Mouse (Mus musculus) small intestine, adult 2 months (tissue): ENCODE results near the gene Wdr72. TPM values are rescaled to one million over a fixed set of nuclear protein-coding genes. Genes with fewer than 3 reads are reported as not detected.

ENCODE experiments used
- H3K27ac ChIP-seq: fragments of 200-500 bp; 2 replicates; pipeline ENCODE4 v1.5.1; 2012; ENCODE audit warnings: low read depth, low read length, control low read depth, inconsistent platforms; ENCODE audit not compliant: insufficient read depth
- H3K27me3 ChIP-seq: fragments of 200-500 bp; 2 replicates; pipeline ENCODE4 v1.6.1; 2012; ENCODE audit warnings: mild to moderate bottlenecking, moderate library complexity, low read length, inconsistent platforms; ENCODE audit not compliant: control insufficient read depth, insufficient read depth
- H3K36me3 ChIP-seq: fragments of 200-500 bp; 2 replicates; pipeline ENCODE4 v1.6.1; 2012; ENCODE audit warnings: mild to moderate bottlenecking, low read length, control low read depth, inconsistent platforms; ENCODE audit not compliant: control insufficient read depth, insufficient read depth
- H3K4me1 ChIP-seq: fragments of 200-500 bp; 2 replicates; pipeline ENCODE4 v1.6.1; 2012; ENCODE audit warnings: low read length, inconsistent platforms, mixed read lengths; ENCODE audit not compliant: control insufficient read depth, insufficient read depth, insufficient read length
- H3K4me3 ChIP-seq: fragments of 200-500 bp; 2 replicates; pipeline ENCODE4 v1.5.1; 2012; ENCODE audit warnings: low read depth, mild to moderate bottlenecking, control low read depth, inconsistent platforms, low read length, moderate library complexity
- CTCF ChIP-seq: fragments of 200-500 bp; IDR thresholded peaks from 2 replicates; pipeline ENCODE4 v1.5.1; 2012; ENCODE audit warnings: low read depth, mild to moderate bottlenecking, control low read depth, inconsistent platforms, low read length, moderate library complexity, mixed read lengths; ENCODE audit not compliant: insufficient replicate concordance, insufficient read length; ENCODE audit errors: extremely low read depth
- POLR2A ChIP-seq: fragments of 200-500 bp; IDR thresholded peaks from 2 replicates; pipeline ENCODE4 v1.6.1; 2012; ENCODE audit warnings: low read depth, mild to moderate bottlenecking, control low read depth, inconsistent platforms, low read length, moderate library complexity
- WGBS: fragments of 180-500 bp; shearing (Covaris S2); methylation state at CpG from one replicate; pipeline ENCODE4 v1.1.7; 2018; 5-methylcytosine and 5-hydroxymethylcytosine counted together
- polyA plus RNA-seq: library from polyadenylated mRNA; depleted of rRNA; stranded (reverse); fragments of >200 nt; gene quantifications from 2 replicates; pipeline ENCODE4 v1.2.3, GENCODE M21; 2012

The Wdr72 gene
- polyA plus RNA-seq, 1 experiment: not detected

DNA sequence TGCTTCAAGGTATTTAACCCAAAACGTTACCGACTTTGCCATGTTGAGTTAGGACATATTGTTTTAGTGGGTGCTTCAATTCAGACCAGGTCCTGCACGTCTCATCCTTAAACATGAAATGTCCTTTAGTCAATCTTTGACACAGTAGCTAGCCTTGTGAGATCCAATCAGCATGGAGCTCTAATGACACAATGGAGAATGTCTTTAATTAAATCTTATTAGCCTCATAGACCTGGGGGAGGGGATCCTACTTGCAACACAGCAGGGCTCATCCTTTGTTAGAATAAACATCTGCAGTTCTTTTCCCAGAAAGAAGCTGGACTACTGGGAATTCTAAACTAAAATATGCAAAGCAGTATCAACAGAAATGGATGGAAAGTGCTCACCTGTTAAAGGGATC, 171.9 kb downstream of the Wdr72 start:
- TF ChIP-seq POLR2A (no peak), CTCF (no peak)
- H3K27ac ChIP-seq: no peak overlapping the region
- H3K4me1 ChIP-seq: no peaks in the 10 kb centered on the region
- no peaks in the 10 kb centered on the region for H3K36me3 ChIP-seq
- 49% methylated on average over 3 of the region's 3 CpGs for WGBS
- no peak overlapping the region for H3K4me3 ChIP-seq
- H3K27me3 ChIP-seq: no peaks in the 10 kb centered on the region

DNA sequence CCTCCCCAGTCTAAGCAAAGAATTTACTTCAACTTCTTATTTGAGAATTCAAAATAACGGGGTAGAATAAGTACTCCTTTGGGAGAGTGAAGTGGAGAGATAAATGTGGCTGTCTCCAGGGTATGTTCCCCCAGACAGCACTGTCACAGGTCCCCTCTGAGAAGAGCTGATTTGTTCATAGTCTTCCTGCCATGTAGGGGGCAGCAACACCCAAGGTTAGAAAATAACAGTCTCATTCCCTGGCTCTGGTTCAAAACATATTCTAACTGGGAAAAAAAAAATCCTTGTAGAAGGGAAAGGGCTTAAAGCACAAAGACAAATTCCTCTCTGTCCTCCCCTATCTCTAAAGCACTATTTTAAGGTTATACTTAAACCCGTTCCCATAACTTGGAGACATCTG, 176.1 kb downstream of the Wdr72 start:
- Histone ChIP-seq H3K4me3 (no peak overlapping the region), H3K27me3 (no peaks in the 10 kb centered on the region), H3K4me1 (no peaks in the 10 kb centered on the region), H3K27ac (no peak overlapping the region), H3K36me3 (no peaks in the 10 kb centered on the region)
- 33% methylated on average over 2 of the region's 2 CpGs for WGBS
- TF ChIP-seq POLR2A: no peak

DNA sequence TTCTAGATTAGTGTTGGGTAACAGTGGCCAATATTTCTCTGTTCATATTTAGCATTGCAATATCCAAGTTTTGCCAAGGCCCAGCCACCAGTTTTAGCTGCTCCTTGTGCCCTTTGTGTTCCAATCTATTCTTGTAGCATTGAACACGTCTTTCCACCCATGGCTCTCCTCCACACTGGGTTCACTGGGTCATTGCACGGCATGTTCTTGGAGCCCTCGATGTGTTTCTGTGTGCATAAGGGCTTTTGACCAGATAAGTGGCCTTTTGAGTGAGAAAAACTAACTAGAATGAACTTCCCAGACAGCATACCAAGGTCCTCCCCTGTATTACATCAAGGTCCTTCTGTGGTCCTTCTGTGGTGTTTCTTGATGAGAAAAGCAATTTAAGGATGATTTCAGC, 184.3 kb downstream of the Wdr72 start:
- 61% methylated on average over 3 of the region's 3 CpGs for whole genome bisulfite sequencing
- no peaks in the 10 kb centered on the region for H3K4me1 ChIP-seq
- no peaks in the 10 kb centered on the region for H3K27me3 ChIP-seq
- H3K36me3 ChIP-seq: no peaks in the 10 kb centered on the region
- no peak overlapping the region for H3K4me3 ChIP-seq
- no peak overlapping the region for H3K27ac ChIP-seq
- no peak for TF ChIP-seq CTCF
- no peak for TF ChIP-seq POLR2A

DNA sequence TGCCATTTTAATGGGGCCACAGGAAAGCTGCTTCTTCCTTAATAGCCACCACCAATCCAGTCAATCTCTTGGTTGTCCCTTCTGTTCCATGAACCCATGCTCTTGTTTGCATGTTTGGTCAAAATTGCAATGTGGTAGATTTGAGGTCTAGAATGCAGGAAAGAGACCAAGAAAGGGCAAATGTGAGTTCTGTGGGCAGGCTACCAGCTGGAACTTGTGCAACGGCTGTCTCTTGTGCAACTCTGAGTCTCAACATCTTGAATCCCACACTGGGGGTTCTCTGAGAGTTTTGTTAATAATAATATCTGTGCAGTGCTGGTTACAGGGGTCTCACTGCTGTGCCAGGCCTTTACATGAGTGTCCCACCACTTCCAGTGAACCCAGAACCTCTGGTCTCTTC, 208.6 kb downstream of the Wdr72 start:
- Histone ChIP-seq H3K36me3 (no peaks in the 10 kb centered on the region), H3K4me3 (no peak overlapping the region), H3K27me3 (no peaks in the 10 kb centered on the region), H3K4me1 (no peaks in the 10 kb centered on the region), H3K27ac (no peak overlapping the region)
- TF ChIP-seq POLR2A (no peak), CTCF (no peak)
- WGBS: 85% methylated on average over 1 of the region's 1 CpGs

DNA sequence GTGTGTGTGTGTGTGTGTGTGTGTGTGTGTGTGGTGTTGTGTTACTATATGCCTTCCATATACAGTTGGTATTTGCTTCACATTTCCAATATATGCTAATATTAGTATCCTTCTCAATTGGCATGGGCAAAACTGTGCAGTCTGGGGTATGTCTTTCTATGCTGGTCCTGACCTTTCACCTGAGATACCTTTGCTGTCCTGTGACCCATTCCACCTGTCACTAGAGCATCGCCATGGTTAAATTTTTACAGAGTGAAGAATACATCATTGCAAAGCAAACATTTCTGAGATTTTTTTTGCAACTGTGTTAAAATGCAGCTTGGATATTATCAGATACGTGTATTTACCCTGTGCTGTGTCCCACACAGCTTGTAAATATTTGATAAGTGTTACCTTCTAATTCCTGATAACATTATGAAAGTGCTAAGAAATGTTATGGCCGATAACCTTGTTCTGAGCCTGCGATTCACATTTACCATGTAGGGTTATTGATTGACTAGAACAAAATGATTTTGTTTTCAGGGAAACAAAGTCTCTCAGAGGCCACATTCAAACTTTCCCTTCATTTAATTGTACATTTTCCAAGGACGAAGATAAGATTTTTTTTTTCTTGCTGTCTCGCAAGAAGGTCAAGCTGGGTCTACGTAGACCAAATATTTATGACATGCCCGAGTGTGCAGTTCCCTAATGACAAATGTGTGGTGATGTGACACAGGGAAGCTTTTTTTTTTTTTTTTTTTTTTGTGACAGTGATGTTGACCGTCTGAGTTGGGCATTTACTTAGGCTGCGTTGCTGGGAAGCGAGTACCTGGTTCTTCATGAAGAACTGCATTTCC, 214.2 kb downstream of the Wdr72 start:
- TF ChIP-seq CTCF (no peak), POLR2A (no peak)
- Histone ChIP-seq H3K4me1 (no peaks in the 10 kb centered on the region), H3K4me3 (no peak overlapping the region), H3K27me3 (no peaks in the 10 kb centered on the region), H3K36me3 (no peaks in the 10 kb centered on the region), H3K27ac (no peak overlapping the region)
- WGBS: 22% methylated on average over 11 of the region's 11 CpGs

DNA sequence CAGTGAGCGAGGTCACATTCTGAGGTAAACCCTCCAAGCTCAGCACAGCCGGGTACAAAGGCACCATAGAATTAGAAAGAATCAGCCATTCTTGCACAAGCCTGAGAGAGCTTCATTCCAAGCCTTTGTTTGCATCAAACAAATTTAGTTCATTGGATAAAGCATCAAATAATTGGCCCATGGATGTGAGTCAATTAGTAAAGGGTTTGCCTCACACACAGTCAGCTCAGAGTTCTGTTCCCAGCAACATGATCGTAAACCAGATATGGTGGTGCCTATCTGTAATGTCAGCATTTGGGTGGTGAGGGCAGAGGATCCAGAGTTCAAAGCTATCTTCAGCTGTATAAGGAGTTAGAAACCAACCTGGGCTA, 214.8 kb downstream of the Wdr72 start:
- Histone ChIP-seq H3K27me3 (no peaks in the 10 kb centered on the region), H3K27ac (no peak overlapping the region), H3K4me3 (no peak overlapping the region), H3K36me3 (no peaks in the 10 kb centered on the region), H3K4me1 (no peaks in the 10 kb centered on the region)
- TF ChIP-seq POLR2A: no peak
- WGBS: 35% methylated on average over 3 of the region's 3 CpGs

DNA sequence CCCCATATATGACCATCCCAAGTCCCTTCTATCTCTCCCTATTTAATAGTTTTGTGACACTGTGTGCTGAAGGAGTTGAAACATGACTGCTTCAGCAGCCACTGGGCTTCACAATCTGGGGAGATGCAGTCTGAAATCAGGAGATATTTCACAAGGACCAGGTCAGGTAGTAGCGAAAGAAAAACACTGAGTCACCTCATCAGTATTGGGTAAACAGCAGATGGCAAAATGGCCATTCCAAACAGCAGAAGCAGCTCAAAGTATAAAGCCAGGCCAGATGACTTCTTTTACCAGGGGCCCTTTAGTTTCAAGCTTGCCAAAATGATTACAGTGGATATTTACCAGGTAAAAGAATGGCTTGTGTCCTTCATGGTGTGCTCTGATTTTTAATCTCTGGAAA, 215.8 kb downstream of the Wdr72 start:
- no peak overlapping the region for H3K4me3 ChIP-seq
- no peaks in the 10 kb centered on the region for H3K36me3 ChIP-seq
- H3K27me3 ChIP-seq: no peaks in the 10 kb centered on the region
- H3K4me1 ChIP-seq: no peaks in the 10 kb centered on the region
- TF ChIP-seq CTCF (no peak), POLR2A (no peak)
- WGBS: 53% methylated on average over 1 of the region's 1 CpGs
- H3K27ac ChIP-seq: no peak overlapping the region
